Mouse (Mus musculus) spleen, postnatal 14 days (tissue): ENCODE measurements around the gene Tlk2.
A peak's percentile ranks its signal among the peaks of the same experiment; 100 is the strongest.

Source experiments
- DNase-seq, 2 experiments: peaks; one replicate each; pipeline ENCODE4 v3.0.0; 2021 to 2022; ENCODE audit warnings: low spot score in 2 of 2

Tlk2 gene

DNA sequence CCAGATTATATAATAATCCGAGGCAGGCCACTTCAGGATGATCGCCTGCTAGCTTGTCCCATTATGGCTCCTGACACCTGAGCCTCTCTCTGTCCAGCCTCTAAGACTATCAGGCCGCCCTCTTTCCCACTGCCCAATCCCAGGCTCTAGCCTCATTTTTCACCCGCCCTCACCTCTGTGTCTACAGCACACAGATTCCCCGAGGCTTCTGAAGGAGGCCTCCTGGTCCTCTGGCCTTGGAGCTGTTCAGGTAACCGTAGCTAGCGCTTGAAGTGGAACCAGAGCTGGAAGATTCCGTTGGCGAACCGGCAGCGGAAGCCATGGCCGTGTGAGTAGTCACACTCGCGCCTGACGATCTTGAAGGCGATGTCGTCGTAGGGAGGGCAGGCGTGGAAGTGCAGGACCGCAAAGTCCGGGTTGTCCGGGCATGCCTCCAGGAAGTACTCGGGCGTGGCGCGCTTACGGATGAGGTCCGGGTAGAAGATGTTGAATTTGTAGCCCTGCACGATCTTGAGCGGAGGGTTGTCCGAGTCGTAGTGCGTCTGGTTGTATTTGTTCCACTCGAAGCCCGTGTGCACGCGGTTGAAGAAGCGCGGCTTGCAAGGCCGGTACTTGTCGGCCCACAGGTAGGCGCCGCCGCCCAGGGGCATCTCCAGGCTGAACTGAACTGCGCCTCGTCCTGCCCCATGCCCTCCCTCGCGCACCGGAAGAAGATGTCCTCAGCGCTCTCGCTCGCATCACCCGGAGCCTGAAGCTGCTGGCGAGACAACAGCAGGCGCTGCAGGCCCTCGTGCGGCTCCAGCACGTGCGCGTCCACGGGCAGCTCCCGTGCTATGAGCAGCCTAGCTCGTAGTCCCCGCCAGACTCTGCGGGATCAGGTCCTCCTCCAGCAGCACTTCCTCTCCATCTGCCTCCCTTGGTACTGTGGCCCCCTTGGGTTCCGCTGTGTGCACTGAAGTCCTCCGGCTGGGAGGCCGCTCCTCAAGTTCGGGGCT, 13.8 kb upstream of the Tlk2 start:
- DNase-seq: no peak

DNA sequence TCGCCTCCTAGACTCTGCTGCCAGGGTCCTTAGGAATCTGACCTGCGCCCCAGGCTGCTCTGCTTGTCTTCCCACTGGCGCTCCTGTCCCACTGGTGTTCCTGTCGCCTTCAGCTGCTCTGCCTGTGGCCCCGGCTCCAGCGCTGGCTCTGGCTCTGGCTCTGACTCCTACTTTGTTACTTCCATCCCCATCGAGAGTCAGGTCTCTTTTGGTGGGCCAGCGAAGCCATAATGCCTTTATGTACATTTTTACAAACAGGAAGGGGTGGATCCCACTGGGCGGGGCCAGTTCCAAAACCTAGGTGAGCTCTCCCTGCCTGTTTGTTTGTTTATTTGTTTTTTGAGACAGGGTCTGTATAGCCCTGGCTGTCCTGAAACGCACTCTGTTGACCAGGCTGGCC, 11.8 kb upstream of the Tlk2 start:
- no peak for DNase-seq

DNA sequence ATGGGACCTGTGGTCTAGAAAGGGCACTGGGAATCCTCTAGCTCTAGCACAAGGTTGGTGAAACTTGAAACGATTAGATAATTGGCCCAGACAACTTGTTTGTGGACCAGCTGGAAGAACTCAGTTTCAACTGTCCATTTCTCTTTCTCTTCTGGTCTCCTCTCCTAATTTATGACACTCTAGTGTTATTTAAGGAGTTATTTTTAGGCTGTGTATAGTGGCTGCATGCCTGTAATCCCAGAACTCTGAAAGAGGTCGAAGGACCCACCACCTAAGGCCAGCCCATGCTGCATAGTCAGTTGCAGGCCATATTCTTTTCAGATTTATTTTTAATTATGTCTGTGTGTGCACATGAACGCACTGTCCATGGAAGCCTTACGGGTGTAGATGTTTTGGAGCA, 916 bp downstream of the Tlk2 start:
- no peak for DNase-seq

DNA sequence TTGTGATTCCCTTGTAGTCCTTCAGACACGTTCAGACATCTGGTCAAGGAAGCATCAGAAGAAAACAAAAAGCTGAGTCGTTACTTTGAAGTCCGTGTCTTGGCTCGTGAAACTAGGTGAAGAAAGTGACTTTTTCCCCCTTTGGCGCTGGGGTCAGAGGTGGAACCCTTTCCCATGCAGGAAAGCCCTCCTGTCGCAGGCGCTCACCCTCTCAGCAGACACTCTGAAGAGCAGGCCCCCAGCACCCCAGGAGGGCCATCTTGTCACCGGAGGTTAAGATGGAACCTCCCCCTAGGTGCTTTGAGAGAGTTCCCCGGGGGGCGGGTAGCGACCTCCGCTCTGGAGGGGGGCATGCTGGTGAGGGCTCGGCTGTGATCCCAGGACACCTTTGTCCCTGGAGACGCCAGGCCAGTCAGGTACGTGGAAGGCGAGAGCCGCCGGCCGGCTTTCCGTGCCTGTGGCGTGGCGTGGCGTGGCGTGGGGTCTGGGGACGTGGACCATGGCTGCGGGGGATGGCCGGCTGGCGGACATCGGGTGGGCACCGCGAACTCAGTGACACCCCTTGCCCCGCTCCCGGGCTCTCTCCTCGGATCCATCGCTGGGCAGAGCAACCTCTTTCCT, 2.0 kb downstream of the Tlk2 start:
- peak; percentile 14 to 38 for DNase-seq

DNA sequence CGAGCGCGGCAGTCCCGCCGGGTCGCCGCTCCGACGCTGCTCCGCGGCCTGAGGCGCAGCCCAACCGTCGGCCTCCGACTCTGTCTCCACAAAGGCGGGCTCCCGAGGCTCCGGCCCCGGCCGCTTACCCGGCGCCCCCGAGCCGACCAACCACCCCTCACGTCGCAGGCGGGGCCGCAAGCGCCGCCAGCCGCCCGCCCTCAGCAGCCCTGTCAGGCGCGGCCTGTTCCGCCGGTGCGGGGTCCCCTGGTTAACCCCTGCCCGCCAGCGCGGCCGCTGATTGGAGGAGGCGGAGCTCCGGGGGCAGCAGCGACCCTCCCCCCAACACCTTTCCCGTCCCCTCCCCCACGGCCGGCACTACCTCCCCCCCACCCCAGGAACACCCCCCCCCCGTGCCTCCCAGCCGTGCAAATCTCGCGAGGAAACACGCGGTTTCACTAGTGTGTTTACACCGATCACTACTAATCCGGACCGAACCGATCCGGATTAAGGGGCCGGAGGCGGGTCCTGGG, 2.6 kb downstream of the Tlk2 start:
- DNase-seq: peak; percentile 80 to 87

DNA sequence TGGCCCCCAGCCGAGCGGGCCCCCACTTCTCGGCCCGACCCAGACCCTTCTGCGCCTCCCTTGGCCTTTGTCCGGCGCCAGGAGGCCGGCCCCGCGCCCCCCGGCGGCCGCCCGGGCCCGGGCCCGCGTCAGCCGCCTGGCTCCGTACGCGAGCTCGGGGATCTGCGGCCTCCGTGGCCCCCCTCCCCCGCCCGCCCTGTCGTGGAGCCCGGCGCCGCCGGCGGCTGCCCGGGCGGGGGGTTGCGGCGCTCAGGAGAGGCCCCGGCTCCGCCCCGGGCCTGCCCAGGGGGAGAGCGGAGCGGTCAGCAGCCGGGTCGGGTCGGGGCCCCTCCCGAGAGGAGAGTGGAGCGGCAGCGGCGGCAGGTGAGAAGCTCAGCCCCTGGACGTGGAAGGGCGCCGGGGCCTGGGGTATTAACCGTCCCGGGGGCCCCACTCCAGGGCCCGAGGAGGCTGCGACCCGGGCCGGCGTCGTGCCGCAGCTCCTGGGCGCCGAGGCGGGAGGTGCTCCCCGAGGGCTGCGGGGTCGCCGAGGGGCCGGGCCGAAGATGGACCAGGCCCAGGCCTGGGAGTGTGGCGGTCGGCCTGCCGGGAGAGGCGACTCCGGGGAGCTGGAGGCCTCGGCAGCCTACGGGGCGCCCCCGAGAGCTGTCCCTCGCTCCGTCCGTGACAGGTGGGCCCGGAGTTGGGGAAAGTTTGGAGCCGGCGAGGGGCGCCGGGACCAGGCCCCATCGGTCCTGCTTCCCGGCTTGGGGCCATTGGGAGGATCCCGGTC, 3.3 kb downstream of the Tlk2 start:
- DNase-seq: peak; percentile 34 to 43

DNA sequence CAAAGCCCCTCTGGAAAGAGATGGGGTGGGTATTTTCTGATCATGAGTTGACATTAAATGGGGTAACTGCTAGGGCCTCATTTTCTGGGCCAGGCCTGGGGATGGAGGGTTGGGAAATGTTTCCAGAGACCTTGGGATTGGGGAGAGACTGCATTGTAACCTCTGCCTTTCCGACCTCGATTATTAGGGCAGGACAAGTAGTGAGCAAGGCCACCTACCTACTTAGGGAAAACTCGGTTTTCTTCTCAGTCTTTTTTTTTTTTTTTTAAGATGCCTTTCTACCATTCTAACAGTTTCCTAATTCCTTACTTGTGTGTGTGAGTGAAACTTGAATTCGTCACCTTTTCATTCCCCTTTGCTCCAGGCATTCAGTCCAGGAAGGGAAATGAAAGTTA, 3.9 kb downstream of the Tlk2 start:
- DNase-seq: no peak

DNA sequence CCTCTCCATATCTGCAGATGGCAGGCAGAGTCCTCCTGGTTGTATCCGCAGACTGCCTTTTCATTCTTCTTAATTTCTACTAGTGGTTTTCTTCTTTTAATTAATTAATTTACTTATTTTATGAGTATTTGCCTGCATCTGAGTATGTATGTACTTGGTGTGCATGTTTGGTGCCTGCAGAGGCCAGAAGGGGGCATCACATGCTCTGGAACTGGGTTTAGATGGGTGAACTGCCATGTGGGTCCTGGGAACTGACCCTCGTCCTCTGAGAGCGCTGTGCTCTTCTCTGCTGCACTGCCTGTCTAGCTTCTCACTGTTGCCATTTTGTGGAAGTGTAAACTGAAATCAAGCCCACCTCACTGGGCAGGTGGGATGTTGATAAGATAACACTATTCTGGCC, 6.1 kb downstream of the Tlk2 start:
- no peak for DNase-seq

DNA sequence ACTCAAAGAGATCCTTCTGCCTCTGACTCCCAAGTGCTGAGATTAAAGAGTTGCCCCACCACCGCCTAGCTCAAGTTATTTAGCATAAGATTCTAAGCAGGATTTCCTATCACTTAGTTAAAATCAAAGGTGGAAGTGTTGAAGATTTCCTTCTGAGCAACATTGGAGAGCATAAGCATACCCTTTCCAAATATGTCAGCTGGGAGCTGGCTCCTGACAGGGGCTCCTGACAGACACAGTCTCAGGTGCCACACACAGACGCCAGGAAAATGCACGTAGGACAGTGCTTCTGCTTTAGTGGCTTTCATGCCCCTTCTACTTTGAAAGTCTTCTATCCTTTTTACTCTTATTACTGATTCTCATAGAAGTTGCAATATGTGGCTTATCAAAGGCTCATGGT, 13.6 kb downstream of the Tlk2 start:
- DNase-seq: no peak

DNA sequence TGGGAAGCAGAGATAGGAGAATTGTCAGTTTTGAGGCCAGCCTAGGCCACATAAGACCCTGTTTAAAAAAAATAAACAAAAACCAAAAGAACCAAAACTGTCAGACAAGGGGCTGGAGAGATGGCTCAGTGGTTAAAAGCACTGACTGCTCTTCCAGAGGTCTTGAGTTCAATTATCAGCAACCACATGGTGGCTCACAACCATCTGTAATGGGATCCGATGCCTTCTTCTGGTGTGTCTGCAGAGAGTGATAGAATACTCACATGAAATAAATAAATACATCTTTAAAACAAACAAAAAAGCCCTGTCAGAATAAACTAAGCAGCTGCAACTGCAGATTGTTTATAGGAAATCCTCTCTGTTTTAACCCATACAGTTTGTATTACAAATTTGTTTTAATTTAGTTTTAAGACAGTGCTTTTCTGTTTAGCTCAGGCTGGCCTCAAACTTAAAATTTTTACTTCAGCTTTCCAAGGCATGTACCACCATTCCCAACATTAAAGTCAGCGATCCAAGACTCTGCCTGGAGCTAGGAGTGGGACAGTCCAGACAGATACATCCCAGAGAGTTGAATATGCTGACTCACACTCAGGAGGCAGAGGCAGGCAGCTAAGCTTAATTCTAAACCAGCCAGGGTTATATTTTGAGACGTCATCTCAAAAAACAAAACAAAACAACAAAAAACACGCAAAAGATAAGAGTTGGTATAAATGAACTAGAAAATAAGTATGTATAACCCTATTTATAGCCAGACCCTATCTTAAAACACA, 18.5 kb downstream of the Tlk2 start:
- no peak for DNase-seq

DNA sequence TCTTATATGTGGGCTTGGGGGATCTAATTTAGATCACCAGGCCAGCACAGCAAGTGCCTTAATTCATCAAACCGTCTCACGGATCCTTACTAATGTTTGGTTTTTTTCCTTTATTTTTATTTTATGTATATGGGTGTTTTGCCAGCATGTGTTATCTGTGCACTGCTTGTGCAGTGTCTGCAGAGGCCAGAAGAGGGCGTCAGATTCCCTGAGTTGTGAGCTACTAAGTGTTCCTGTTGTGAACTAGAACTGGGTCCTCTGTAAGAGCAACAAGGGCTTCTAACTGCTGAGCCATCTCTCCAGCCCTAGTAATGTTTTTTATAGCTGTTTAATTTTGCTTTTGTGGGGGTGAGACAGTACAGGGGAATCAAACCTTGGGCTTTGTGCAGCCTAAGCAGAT, 23.8 kb downstream of the Tlk2 start:
- peak in 1 of 2 experiments; percentile 13 for DNase-seq

DNA sequence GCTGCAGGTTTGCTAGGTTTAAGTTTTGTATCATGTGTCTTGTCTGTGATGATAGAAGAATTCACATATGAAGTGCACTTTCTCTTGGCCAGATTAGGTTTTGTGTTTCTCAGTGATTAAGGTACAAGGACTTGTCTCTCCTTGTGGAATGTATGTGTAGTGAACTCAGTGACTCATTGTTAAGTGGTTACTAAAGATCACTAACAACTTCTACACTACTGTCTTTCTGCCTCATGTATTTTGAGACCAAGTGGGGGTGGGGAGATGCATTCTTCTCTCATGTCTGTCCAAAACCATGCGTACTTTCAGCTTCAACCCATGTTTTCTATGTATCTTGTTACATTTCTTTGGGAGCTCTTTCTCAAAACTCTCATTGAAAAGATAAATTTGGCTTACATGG, 31.4 kb downstream of the Tlk2 start:
- DNase-seq: no peak

DNA sequence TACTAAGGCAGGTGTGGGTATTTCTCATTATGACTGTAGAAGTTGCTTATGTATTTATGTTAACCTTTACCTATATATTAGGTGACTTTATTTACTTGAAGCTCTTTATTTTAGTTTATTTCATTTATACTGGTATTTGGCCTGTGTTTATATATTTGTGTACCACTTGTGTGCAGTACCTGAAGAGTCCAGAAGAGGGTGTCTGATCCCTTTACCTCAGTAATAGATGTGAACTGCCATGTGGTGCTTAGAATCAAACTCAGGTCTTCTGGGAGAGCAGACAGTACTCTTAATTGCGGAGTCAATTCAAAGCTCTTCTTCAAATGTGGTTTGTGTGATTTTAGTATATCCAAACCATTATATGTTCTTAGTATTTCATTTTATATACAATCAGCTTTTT, 35.6 kb downstream of the Tlk2 start:
- DNase-seq: no peak

DNA sequence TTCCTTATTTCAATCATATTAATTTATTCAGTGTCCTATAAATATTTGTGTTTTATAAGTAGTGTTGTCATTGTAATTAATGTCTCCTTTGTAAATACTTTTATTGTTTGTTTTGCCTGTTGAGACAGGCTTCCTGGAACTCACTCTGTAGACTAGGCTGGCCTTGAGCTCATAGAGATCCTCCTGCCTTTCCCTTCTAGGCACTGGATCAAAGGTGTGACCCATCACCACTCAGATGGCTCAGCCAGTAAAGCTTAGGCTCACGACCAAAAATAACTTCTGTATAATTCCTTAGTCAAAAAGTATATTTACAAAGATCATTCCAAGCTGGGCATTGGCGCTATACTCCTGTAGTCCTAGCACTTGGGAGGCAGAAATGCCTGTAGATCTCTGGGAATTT, 39.2 kb downstream of the Tlk2 start:
- no peak for DNase-seq

DNA sequence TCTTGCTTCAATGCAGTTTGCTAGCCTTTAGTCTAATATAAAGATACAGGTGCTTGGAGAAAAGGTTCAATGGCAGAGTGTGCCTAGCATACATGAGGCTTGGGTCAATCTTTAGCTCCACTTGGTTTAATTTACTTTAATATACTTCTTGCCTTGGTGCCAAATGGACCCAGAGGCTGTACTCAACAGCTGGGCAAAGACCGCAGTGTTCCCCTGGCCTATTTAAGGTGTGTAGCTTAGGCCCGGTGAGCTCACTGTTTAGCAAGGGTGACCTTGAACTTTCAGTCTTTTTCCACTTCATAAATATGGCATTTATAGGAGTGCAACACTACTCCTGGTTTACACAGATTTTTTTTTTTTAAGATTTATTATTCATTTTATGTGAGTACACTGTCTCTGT, 55.9 kb downstream of the Tlk2 start:
- DNase-seq: no peak

DNA sequence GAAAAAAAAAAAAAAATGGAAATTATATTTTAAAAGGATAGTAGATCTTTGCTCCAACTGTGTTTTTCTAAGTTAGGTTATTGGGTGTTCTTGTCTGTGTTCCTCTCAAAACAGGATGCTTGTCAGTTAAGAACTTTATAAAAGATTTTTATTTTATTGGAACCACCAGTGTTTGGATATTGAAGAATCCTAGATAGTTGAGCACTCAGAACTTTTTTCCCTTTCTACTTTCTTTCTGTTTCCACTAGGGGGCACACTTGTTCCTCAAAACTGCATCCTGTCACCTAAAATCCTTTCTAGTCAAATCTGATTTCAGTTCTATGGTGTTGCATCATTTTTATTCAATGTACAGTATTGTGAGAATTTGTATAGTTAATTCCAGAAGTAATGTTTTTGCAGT, 62.4 kb downstream of the Tlk2 start:
- DNase-seq: no peak

DNA sequence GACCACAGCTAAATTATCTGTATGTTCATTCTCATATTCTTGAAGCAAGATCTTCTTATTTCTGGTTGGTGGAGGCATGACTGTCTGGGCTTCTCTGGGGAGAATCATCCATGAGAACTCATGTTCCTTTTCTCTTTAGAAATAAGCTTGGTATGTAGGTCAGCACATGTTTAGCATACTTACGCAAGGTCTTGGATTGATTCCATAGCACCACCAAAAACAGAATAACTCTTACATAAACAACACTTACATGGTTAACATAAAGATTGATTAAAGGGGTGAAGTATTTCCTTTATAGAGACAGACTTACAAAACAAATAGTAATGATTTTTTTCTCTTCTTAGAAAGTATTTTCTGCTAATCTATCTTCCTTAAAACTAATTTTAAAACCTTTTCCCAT, 67.8 kb downstream of the Tlk2 start:
- DNase-seq: no peak

DNA sequence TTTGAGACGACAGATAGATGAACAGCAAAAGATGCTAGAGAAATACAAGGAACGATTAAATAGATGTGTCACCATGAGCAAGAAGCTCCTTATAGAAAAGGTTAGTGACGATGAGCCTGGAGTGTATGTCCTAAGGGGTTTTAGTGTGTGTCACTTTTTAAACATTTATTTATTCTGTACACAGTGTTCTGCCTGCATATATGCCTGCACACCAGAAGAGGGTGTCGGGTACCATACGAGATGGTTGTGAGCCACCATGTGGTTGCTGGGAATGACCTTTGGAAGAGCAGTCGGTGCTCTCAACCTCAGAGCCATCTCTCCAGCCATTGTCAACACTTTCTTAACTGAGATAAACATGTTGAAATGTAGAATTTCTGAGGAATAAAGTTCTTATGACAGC, 68.2 kb downstream of the Tlk2 start:
- no peak for DNase-seq

DNA sequence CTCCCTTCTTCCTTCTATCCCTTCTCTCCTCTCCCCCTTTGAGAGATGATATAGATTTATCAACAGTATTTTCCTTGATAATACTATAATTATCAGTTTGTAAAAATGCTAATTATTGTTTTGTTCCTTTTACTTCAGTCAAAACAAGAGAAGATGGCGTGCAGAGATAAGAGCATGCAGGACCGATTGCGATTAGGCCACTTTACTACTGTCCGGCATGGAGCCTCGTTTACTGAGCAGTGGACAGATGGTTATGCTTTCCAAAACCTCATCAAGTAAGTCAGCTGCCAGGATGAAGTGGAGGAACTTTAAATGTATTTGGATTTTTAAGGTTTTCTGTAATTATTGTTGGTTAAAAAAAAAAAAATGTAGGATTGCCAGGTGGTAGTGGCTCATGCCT, 68.7 kb downstream of the Tlk2 start:
- DNase-seq: no peak

DNA sequence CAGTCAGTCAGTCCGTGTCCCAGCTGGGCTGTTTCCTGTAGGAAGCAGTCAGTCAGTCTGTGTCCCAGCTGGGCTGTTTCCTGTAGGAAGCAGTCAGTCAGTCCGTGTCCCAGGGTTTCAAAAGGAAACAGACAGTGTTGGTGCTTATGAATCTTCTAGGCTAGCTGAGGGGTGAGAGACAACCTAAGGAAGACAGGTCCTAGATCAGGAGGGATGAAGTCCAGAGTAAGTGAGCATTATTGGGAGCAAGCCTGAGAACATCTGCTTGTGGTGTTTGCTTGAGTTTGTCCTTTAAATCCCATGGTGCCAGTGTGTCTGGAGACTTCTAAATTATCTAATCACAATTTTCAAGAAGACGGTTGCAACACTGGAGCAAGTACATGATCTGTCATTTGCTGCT, 81.1 kb downstream of the Tlk2 start:
- no peak for DNase-seq

DNA sequence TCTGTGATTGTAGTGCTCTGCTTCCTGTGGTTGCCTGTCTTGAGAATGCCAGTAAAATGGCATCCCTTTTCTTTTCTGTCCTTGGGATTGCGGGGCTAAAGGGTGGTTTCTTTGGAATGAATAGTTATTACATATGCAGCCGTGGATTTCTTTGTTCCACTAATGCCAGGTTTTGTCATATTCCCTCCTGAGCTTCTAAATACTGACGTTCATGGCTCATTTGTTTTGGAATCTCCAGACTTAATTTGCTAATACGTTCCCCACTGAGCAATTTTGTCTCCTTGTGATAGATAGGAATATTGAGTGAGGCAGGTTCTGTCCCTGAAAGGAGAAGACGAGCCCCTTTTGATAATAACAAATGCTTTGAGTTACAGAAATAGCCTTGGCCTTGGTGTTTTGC, 82.5 kb downstream of the Tlk2 start:
- no peak for DNase-seq
